Mouse (Mus musculus): ENCODE measurements at regions not wholly inside any gene's neighbourhood (a gene's known extent, or its start where the extent isn't known, plus 50 kb on each side); places are given as distances from the start of the nearest gene placed in this dataset.

DNA sequence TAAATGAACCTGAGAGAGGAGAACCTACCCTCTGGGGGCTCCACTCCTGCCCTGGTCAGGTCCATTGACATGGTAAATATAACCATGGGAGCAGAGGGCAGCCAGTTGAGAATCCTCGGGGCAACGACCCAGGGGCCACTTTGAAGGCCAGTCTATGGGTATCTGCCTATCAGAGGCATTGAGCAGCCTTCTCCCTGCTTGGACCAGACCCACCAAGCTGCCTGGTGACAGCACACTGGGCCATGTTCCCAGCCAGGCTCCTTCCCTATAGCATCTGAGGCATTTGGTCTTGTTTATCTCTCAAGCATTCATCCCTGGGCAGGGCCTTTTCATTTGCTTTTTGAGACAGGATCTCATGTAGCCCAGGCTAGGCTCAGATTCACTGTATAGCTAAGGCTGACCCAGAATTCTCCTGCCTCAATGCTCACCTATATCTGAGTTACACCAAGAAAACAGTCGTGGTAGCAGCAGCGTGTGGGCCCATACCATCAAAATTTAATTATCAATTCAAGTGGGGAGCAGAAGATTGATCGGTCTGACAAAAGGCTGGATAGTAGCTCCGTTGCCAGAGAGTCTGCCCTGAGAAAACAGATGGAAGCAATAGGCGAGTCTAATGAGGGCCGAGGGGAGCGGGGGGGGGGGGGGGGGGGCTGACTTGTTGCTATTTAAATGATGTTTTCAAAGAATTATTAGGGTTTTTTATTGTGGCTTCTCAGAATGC lies 141.7 kb downstream of the Tfap2c start:
- no peak for ATAC-seq (replicated peaks; ENCODE audit: low read depth, poor library complexity, severe bottlenecking)

DNA sequence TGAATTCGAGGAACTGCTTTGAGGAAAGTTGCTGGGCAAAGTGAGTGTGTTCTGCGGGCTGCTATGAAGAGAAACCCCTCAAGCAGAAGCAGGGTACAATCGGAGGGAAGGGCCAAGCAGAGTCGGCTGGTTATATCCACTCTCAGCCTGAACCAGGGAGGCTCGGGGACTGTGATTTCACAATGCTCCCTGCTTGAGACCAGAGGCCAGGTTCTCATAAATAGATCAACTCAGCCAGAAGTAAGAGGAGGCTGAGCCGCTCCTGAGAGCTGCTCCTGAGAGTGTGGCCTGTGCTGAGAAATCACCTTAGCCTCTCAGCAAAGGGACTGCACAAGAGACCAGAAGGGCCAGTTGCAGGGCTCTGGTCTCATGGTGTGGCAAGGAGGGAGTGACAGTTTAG lies 149.6 kb downstream of the Tfap2c start:
- no peak for ATAC-seq (replicated peaks; ENCODE audit: low read depth, poor library complexity, severe bottlenecking)

DNA sequence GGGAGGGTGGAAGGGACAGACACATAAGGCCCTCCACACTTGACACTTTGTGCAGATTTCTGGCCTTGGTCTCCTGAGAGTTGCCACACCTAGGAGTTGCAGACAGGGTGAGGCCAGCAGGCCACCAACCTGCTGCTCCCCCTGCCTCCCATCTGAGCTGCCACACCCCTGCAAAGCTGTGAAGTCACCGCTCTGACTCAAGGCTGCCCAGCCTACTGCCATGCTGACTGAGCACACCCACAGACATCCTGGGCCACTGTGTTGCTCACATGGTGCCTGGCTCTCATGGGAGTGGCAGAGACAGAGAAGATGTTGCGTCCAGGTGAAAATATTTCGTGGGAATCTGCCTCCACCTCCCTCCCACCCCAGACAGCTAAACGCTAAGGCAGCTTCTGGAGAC lies 150.3 kb downstream of the Tfap2c start:
- ATAC-seq (replicated peaks; ENCODE audit: low read depth, poor library complexity, severe bottlenecking): no peak

DNA sequence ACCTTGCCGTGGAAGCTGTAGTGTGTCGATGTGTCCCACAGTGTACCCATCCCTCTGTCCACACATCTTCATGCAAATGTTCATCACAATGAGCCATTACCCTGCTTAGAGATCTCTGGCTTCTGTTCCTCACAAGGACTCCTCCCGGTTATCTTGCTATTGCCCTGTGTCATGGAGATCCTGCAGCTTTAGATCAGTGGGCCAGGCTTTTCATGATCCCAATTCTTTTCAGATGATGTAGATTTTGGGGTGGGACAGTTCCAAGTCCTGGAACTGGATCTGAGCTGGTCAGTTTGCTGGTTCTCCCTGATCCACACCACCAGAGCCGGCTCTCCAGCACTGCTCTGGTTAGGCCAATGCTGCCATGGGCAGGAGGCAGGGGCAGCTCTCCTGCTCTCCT lies 161.2 kb downstream of the Tfap2c start:
- no peak for ATAC-seq (replicated peaks; ENCODE audit: low read depth, poor library complexity, severe bottlenecking)

DNA sequence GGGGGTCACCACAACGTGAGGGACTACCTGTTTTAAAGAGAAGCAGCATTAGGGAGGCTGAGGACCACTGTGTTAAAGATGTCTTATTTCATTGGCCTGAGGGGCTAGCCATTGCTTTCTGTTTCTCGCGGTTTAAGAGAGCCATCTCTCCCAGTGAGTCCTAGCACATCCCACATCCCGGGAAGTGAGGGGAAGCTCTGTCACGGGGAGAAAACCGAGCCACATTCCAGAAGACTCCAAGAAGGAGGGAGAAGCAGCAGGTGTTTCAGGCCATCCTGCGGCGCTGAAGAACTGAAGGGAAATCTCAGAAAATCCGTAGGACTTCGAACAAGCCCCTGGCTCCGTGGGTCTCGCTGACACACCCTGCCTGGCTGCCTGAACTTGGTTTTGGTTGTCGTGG lies 177.3 kb downstream of the Tfap2c start:
- ATAC-seq (replicated peaks; ENCODE audit: low read depth, poor library complexity, severe bottlenecking): no peak

DNA sequence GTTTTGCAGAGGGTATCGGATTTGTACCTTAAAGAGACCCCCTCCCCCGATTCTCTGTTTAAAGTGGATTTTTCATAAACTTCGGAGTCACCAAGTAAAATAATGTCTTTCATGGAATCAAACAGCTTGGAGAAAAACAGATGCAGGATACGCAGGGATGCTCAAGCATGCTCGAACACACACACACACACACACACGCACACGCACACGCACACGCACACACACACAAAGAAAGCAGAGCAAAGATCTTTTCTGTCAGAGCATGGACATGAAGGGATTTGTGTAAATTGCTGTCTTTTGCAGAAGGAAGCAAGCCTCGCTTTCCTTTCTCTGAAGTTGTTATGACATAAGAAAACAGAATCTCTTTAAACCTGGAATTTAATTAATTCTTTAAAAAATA lies 178.2 kb downstream of the Tfap2c start:
- no peak for ATAC-seq (replicated peaks; ENCODE audit: low read depth, poor library complexity, severe bottlenecking)

DNA sequence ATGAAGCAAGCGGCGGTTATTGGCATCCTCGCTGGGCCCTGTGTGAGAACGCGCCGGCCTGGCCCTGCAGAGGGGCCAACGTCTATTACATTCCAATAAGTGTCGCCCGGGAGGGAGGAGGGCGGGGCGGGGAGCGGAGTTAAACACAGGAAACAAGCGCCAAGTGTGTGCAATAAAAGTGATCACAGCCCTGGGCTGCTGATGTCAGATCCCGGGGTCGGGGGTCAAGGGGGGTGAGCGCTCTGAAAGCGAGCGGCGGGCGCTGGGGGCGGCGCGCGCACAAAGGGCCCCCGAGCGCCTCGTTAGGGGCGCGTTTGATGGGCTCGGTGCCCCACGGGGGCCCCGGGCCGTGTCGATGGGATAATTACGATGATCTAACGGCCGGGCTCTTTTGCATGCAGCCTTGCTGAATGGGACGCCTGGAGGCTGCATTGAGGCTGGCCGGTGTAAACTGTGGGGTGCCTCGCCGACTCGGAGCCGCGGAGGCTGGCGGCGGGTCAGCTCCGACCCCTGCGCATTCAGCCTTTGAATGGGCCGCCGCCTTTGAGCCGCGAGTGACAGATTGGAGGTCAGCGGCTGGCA lies 178.9 kb downstream of the Tfap2c start:
- peak; percentile 50 for ATAC-seq (replicated peaks; ENCODE audit: low read depth, poor library complexity, severe bottlenecking)

DNA sequence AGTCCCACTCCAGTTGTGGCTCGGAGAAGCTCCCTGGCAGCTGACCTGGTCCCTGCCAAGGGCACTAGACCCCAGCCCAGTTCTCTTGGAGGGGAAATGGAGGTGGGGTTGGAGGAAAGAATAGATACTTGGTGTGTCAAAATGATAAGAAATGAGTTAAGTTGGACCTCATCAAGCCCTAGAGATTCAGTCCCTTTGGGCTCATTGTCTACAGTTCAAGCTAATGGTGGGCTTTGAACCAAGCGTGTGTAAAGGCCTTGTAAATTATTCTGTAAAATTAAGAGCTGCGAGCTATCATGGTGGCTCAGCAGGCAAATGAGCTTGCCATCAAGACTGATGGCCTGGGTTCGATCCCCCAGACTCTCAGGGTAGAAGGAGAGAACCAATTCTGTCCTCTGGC lies 179.8 kb downstream of the Tfap2c start:
- no peak for ATAC-seq (replicated peaks; ENCODE audit: low read depth, poor library complexity, severe bottlenecking)

DNA sequence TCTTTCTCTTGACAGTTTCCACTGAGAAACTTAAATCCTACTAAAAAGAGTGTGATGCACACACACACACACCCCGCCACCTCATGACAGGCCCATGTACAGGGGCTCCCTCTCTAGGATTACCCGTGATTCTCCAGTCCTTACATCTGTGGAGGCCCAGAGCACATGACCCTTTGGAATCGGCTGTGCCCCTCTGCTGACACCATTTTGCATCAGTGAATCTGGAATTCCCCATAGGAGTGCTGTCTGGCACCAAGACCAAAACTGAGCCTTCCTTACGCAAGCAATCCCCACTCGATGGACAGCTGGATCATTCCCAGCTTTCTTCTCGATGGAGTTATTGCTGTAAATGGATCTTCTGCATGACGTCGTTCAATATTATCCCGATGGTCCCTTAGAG lies 180.3 kb downstream of the Tfap2c start:
- no peak for ATAC-seq (replicated peaks; ENCODE audit: low read depth, poor library complexity, severe bottlenecking)

DNA sequence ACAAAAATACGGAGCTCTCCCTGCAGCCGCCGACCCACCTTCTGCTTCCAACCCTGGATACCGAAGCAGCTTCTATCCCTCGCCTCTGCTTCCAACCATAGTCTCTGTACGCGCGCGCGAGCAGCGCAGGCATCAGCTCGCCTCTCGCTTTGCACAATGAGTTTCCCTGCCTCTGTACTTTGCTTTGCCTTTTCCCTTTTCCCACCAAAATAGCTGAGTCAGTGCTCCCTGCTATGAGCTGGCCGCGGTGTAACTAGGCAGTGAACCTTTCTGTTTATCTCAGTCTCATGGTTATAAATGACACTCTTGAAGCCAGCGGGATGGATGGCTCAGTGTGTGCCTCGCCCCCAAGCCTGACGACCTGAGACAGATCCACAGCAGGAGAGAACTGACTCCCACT lies 182.0 kb downstream of the Tfap2c start:
- peak; percentile 43 for ATAC-seq (replicated peaks; ENCODE audit: low read depth, poor library complexity, severe bottlenecking)

DNA sequence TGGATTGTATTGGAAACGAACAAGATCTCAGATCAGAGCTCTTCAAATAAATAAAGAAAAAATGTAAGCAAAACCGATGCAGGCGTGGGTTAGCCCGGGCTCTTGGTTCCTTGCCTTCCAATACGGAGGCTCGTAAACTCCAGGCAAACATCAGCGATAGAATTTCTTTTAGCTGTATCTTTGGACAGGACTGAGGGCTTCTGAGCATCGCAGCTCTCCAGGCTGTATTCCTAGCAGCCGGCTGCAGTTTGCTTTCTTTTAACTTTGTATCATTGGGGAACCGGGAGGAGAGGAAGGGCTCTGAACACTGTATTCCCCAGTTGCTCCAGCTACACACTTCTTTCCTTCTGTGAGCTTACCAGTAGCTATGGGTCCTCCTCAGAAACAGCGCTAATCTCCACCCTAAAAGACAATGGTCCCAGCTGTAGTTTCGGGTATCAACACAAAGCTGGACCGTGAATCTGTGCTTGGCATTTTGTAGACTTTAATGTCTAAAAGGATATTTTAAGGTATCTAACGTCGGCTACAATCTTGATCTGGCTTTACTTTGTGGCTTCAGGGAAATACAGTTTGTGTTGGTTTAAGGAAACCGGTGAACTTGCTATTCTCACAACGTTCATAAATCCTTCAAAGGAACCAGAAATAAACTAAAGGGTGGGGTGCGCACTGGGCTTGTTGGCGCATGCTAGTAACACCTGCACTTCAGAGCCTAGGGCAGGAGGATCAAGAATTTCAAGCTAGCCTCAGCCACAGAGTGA lies 183.2 kb downstream of the Tfap2c start:
- ATAC-seq (replicated peaks; ENCODE audit: low read depth, poor library complexity, severe bottlenecking): no peak

DNA sequence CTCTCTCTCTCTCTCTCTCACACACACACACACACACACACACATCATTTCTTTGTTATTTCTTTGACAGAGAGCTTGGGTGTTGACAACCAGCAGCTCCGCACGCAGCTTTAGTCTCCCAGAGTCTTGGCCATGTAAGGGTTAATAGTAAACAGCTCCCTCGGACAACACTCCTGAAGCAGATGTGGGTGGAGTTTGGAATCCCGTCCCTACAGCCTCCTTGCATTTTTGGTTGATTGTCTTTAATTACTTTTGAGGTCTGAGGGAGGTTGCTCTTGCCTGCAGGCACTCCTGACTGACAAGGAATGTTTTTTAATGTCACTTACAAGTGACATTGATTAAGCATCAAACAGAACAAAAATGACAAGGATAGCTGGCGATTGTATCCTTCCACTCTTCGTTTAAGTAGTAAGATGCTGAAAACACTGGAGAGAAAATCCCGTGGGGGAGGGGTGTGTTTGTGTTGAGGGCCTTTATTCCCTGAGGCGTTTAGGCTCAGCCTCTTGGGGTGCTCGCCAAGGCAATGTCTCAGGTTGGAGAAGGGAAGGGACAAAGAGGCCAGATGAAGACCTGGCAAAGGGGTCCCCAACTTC lies 184.1 kb downstream of the Tfap2c start:
- no peak for ATAC-seq (replicated peaks; ENCODE audit: low read depth, poor library complexity, severe bottlenecking)

DNA sequence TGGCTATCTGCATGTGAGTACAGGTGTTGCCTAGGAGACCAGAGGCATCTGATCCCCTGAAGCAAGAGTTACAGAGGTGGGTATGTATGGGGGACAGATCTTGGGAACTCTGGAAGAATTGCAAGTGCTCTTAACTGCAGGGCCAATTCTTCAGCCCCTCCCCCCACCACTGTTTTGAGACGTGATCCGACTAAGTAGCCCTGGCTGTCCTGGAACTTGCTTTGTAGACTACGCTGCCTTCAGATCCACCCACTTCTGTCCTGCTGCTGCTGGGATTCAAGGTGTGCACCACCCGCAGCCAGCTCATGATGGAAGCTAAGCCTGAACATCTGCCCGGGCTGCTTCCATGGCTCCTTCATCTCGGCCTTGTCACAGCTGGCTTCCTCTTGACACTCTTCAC lies 186.2 kb downstream of the Tfap2c start:
- no peak for ATAC-seq (replicated peaks; ENCODE audit: low read depth, poor library complexity, severe bottlenecking)

DNA sequence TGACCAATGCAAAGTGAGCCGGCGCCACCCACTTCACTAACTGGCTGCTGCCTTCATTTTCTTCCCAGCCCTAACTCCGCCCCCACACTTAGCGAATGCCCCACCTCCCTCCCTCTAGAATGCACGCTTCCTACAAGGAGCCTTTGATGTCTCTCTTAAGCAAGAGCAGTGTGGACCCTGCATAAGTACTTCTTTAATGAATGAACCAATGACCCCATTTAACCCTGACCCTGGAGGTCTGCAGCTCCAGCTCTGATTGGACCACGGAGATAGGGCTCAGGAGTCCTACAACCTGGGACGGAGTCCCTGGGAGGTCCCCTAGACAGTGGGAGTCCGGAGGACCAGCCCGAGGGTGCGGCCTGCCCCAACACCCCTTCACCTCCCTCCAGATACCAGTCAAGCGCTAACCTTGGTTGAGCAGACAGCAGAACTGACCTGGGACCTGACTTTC lies 189.7 kb downstream of the Tfap2c start:
- ATAC-seq (replicated peaks; ENCODE audit: low read depth, poor library complexity, severe bottlenecking): peak; percentile 31

DNA sequence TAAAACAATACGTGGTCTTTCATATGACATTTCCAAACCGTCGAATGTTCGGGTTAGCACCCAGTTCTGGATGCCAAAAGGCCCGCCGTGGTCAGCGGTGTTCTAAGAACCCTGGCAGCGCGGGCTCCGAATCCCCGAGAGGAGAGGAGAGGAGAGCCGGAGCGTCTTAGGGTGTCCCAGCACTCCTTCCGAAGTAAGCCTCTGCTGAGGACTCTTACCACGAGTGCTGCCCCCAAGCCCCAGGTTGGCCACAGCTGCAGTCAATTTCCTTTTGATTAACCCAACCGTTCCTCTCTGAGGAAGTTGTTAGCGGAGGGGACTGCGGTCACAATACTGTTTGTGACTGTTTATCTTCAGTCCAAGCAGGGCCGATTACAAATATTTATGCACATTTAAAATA lies 190.1 kb downstream of the Tfap2c start:
- peak; percentile 93 for ATAC-seq (replicated peaks; ENCODE audit: low read depth, poor library complexity, severe bottlenecking)

DNA sequence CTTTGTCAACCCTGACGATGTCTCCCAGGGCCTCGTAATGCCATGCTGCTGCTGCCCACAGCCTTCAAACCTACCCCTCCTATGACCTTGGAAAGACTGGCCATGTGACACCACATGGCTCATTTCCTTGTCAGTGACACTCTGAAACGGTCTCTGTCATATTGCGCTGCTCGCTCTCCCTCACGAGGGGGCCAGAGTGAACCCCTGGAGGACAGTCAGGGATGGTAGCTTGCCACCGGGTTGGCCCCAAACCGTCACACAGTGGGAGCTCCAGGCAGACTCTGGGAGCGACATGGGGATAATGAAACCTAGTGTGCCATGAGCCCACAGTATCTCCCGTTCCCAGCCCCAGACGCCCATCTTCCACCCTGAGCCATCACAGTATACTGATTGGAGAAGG lies 188.8 kb downstream of the Bmp7 start:
- no peak for ATAC-seq (replicated peaks; ENCODE audit: low read depth, poor library complexity, severe bottlenecking)

DNA sequence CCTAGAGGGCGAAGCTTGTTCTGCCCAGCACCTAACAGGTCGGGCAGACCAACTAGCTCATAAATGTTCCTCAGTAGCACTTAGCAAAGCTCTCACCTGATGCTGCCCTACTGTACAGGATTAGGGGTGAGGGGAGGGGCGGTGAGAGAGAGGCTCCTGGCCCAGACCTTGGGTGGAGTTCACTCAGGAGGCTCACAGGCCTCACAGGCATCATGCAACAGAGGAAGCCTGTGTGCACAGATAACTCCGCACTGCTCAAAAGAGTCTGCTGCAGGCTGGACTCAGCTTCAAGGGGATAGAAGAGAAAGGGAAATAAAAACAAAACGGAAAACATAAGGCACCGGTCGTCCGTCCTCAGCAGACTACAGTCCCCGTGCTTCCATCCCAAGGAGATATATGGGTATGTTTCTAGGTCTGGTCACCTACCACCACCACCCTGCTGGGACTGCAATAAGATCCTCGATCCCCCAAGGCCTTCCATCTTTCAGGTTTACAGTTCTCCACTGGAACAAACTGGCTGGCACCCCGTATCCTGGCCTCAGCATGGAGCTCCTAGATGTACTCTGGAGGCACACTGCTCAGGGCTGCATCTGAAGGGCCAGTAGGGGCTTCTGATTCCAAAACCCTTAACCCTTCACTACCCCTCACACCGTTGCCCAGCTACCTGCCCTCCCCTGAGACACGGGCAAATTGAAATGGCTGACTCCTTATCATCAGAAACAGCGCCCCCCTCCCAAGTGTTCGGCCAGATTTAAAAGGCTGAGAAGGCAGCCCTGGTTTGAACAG lies 184.2 kb downstream of the Bmp7 start:
- peak; percentile 43 for ATAC-seq (replicated peaks; ENCODE audit: low read depth, poor library complexity, severe bottlenecking)

DNA sequence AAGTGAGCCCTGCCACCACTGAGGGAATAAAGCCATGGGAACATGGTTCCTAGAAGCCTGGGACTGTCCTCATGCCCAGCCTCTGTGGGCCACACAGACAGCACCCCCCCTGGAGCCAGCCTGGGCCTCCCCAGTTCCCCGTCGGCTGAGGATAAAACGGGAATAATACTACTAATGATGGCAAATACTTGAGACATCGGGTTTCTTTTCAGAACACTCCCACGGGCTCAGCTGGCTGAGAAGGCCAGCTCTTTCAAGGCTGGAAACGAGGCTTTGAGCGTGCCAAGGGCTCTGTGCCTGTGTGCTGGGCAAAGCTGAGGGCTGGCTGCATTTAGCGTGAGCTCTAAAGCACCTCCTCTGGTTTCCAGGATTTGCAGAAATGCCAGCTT lies 183.7 kb downstream of the Bmp7 start:
- ATAC-seq (replicated peaks; ENCODE audit: low read depth, poor library complexity, severe bottlenecking): no peak

DNA sequence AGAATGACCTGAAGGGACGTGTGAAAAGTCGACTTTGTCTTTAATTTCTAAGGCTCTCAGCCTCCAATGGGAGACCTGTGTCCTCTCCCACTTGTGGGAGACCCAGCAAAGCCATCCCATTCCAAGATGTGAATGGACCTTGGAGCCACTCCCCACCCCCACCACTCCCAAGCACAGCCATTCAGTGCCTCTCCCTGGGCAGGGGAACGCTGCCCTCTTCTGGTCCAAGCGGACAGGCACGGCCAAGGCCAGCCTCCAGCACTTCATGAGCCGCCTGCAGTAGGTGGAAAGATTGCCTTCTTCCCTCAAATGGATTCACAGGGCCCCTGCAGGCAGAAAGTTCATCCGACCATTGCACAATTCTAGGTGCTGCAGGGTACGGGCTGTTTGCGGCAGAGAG lies 181.6 kb downstream of the Bmp7 start:
- peak; percentile 40; the same call in 1 of the 2 replicates for ATAC-seq (replicated peaks; ENCODE audit: low read depth, poor library complexity, severe bottlenecking)

DNA sequence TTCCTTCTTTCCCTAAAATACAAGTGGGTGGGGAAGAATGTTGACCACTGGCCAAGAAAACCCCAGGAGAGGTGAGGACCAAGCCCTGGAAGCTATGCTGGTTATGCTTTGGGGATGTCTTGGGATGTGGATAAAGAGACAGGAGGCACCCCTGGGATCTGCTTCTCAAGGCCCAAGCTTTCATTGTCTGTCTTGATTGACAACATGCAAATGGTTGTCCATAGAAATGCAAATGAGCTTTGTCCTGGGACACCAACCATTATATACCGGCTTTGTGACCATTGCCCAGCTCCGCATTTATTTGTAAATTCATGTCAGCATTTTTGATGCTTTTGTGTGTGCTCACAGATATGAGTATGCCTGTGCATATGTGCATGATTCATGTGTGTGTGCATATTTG lies 174.9 kb downstream of the Bmp7 start:
- no peak for ATAC-seq (replicated peaks; ENCODE audit: low read depth, poor library complexity, severe bottlenecking)
